In the genomic region with DNA sequence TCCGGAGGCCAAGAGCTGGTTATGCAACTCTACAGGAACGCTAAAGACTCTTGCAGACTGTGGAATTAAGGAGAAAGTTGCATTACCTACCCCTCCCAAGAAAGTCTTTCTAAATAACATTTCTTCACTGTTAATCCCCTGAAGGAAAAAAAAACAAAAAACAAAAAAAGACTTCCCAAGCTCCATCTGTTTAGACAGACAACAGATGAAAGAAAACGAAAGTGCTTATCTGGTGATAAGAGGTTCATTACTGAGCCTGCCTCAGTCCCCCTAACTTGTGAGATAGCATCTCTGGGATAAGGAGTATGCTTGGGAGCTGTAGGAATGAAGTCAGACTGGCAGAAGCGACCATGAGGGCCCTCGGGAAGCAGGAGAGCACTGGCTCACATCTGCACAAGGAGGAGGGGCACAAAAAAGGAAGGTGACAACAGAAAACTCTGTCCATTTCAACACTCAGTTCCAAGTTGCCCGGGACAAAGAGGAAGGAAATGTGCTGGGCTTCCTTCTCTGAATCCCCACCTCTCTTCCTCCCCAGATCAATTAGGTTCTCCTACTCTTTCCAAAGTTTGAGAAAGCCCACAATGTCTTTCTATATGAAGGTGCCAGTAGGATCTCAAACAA, we compare ENCODE assay signal across 7 mouse cellular contexts. TPM values are rescaled to one million over a fixed set of nuclear protein-coding genes. Genes with fewer than 3 reads are reported as not detected.
DNase-seq lines count a peak whose midpoint lies in the region; ATAC-seq and TF ChIP-seq lines count a peak whose summit lies in the region.

No protein-coding gene starts in this region.

- WGBS in heart, embryonic 15.5 days = 9% methylated on average over 6 of the region's 6 CpGs

- peak overlapping the region; percentile 95 for H3K4me3 ChIP-seq in E14TG2a.4 (replicated peaks; ENCODE audit: low read length)
- H3K4me3 ChIP-seq in heart, embryonic 15.5 days = peak overlapping the region; percentile 91

- peaks cover 47% of the 10 kb centered on the region for H3K36me3 ChIP-seq in E14TG2a.4 (ENCODE audit: insufficient read depth, low read length)
- peaks cover 22% of the 10 kb centered on the region for H3K36me3 ChIP-seq in heart, embryonic 15.5 days

- H3K4me1 ChIP-seq in E14TG2a.4 (replicated peaks; ENCODE audit: low read depth, low read length) = peaks cover 79% of the 10 kb centered on the region
- H3K4me1 ChIP-seq in heart, embryonic 15.5 days (replicated peaks) = peaks cover 30% of the 10 kb centered on the region

- H3K9ac ChIP-seq in heart, embryonic 15.5 days = 0 out of 2 replicates have a peak overlapping the region, but pooled peaks have one; percentile 5

- peak; percentile 57 for DNase-seq in 416B (ENCODE audit: low read depth)
- DNase-seq in lung, postnatal 36 days = peak; percentile 44
- no peak for DNase-seq in cerebellum, postnatal 25 days
- no peak for DNase-seq in right cerebral cortex, postnatal 10 days (ENCODE audit: low spot score in 2 of 2)
- no peak for DNase-seq in layer of hippocampus, adult 9-10 months (ENCODE audit: low spot score)

- H3K9me3 ChIP-seq in E14TG2a.4 (ENCODE audit: low read length) = no peaks in the 10 kb centered on the region
- H3K9me3 ChIP-seq in heart, embryonic 15.5 days (replicated peaks) = no peaks in the 10 kb centered on the region

- no peak for ATAC-seq in heart, embryonic 15.5 days (replicated peaks; ENCODE audit: insufficient number of reproducible peaks, insufficient read depth, low FRiP score, low read depth)

- H3K27ac ChIP-seq in heart, embryonic 15.5 days = no peak overlapping the region

- peak overlapping the region; percentile 90 for H3K4me2 ChIP-seq in heart, embryonic 15.5 days

- H3K27me3 ChIP-seq in E14TG2a.4 (ENCODE audit: insufficient read depth, low read length) = no peaks in the 10 kb centered on the region
- H3K27me3 ChIP-seq in heart, embryonic 15.5 days = no peaks in the 10 kb centered on the region

- TF ChIP-seq CTCF in E14TG2a.4 (conservative IDR thresholded peaks at IDR 0.05; ENCODE audit: low read length) = no peak

RNA-seq across cellular contexts. Expression of a gene that starts 3.0 kb away (rescaled TPM):
- 55.7 and 74.5 TPM in 2 replicates for polyA plus RNA-seq in heart, embryonic 15.5 days (2015; fragmentation: Nextera tagmentation; extraction: Ambion mirVana)

Comparison
In these comparisons a context has a peak if more than half of its experiments do, and no peak if none do; other contexts are left out.
1. DNase-seq: peak in 416B (single experiment) and lung, postnatal 36 days (single experiment); none in cerebellum, postnatal 25 days (0 of 2), right cerebral cortex, postnatal 10 days (0 of 2) and layer of hippocampus, adult 9-10 months (single experiment).